Mouse (Mus musculus) heart, adult 2 months (tissue): Measurements from ENCODE around the gene Nkx2-9.

Source experiments
- CTCF ChIP-seq: fragments of 200-600 bp; IDR thresholded peaks from 2 replicates; pipeline ENCODE4 v1.8.1; 2022; ENCODE audit warnings: antibody characterized with exemption, mild to moderate bottlenecking, moderate library complexity
- EP300 ChIP-seq: fragments of 200-500 bp; IDR thresholded peaks from 2 replicates; pipeline ENCODE4 v1.6.1; 2011; ENCODE audit warnings: low read depth, low read length, control low read depth; ENCODE audit not compliant: insufficient read depth

GRCm38 (mm10) chr12:56613916-56614510 is 929 bp upstream of the Nkx2-9 start:
- TF ChIP-seq CTCF: no peak
- TF ChIP-seq EP300: no peak
